10 mouse cellular contexts compared by ENCODE assay signal in genomic region chr14:78777215-78777614, GRCm38 (mm10). TPM values are rescaled to one million over a fixed set of nuclear protein-coding genes. Genes with fewer than 3 reads are reported as not detected.
A peak's percentile ranks its signal among the peaks of the same experiment; 100 is the strongest.
DNase-seq lines count a peak whose midpoint lies in the region; ATAC-seq lines count a peak whose summit lies in the region.
"Had no signal": no experiment of that assay in that cellular context is flagged by ENCODE, and none has a peak within 500 bp of the region (broad histone marks: within the 10 kb centered on the region; RNA-seq: fewer than 3 reads in every experiment).

No protein-coding gene starts in this region.

- ATAC-seq in kidney, embryonic 16.5 days (ENCODE audit: low FRiP score, low TSS enrichment): no peak
- no peak for ATAC-seq in forebrain, embryonic 13.5 days
- no peak; the same call in 1 of the 2 replicates for ATAC-seq in hindbrain, embryonic 16.5 days
- no peak for ATAC-seq in neural tube, embryonic 13.5 days (ENCODE audit: low read depth)
- no peak for ATAC-seq in monocyte, adult 5-6 weeks (replicated peaks; ENCODE audit: insufficient number of reproducible peaks, low FRiP score, low TSS enrichment, poor library complexity, severe bottlenecking)

- no peak overlapping the region for H3K27ac ChIP-seq in kidney, embryonic 16.5 days (ENCODE audit: low read length)
- no peak overlapping the region for H3K27ac ChIP-seq in forebrain, embryonic 13.5 days
- no peak overlapping the region for H3K27ac ChIP-seq in hindbrain, embryonic 16.5 days (ENCODE audit: low read depth, low read length)
- no peak overlapping the region for H3K27ac ChIP-seq in neural tube, embryonic 13.5 days (replicated peaks)

- no peak overlapping the region for H3K4me3 ChIP-seq in kidney, embryonic 16.5 days (ENCODE audit: low read length)
- H3K4me3 ChIP-seq in forebrain, embryonic 13.5 days: no peak overlapping the region
- peak overlapping the region; percentile 0; the same call in 1 of the 2 replicates for H3K4me3 ChIP-seq in hindbrain, embryonic 16.5 days (ENCODE audit: low read length)
- H3K4me3 ChIP-seq in neural tube, embryonic 13.5 days: no peak overlapping the region; the same call in 1 of the 2 replicates
- H3K4me3 ChIP-seq: megakaryocyte, embryonic 14.5 days had no signal

- H3K9ac ChIP-seq in kidney, embryonic 16.5 days (replicated peaks; ENCODE audit: low read length): no peak overlapping the region
- H3K9ac ChIP-seq in forebrain, embryonic 13.5 days: no peak overlapping the region
- H3K9ac ChIP-seq in hindbrain, embryonic 16.5 days (ENCODE audit: low read depth, low read length): no peak overlapping the region; the same call in 1 of the 2 replicates
- H3K9ac ChIP-seq in neural tube, embryonic 13.5 days: peak overlapping the region; percentile 45; the same call in 1 of the 2 replicates

- H3K9me3 ChIP-seq in kidney, embryonic 16.5 days (ENCODE audit: low read length): no peaks in the 10 kb centered on the region; the same call in 1 of the 2 replicates
- no peaks in the 10 kb centered on the region for H3K9me3 ChIP-seq in forebrain, embryonic 13.5 days (replicated peaks)
- H3K9me3 ChIP-seq in hindbrain, embryonic 16.5 days (ENCODE audit: control insufficient read depth, low read length): no peaks in the 10 kb centered on the region; the same call in 1 of the 2 replicates
- no peaks in the 10 kb centered on the region for H3K9me3 ChIP-seq in neural tube, embryonic 13.5 days
- H3K9me3 ChIP-seq: megakaryocyte, embryonic 14.5 days had no signal

- peak overlapping the region; percentile 31 for H3K4me2 ChIP-seq in kidney, embryonic 16.5 days (replicated peaks; ENCODE audit: low read depth, low read length)
- H3K4me2 ChIP-seq in forebrain, embryonic 13.5 days: peak overlapping the region; percentile 39
- H3K4me2 ChIP-seq in hindbrain, embryonic 16.5 days (ENCODE audit: low read length): peak overlapping the region; percentile 44
- peak overlapping the region; percentile 44 for H3K4me2 ChIP-seq in neural tube, embryonic 13.5 days

- WGBS in kidney, embryonic 16.5 days: 63% methylated on average over 18 of the region's 18 CpGs
- 64% methylated on average over 18 of the region's 18 CpGs for WGBS in forebrain, embryonic 13.5 days
- 33% methylated on average over 18 of the region's 18 CpGs for whole genome bisulfite sequencing in hindbrain, embryonic 16.5 days
- 55% methylated on average over 18 of the region's 18 CpGs for WGBS in neural tube, embryonic 13.5 days

- H3K27me3 ChIP-seq in kidney, embryonic 16.5 days (ENCODE audit: insufficient read depth, low read length): no peaks in the 10 kb centered on the region
- H3K27me3 ChIP-seq in forebrain, embryonic 13.5 days: no peaks in the 10 kb centered on the region
- H3K27me3 ChIP-seq in hindbrain, embryonic 16.5 days (replicated peaks; ENCODE audit: control insufficient read depth, insufficient read depth, low read length): no peaks in the 10 kb centered on the region
- no peaks in the 10 kb centered on the region for H3K27me3 ChIP-seq in neural tube, embryonic 13.5 days

- H3K36me3 ChIP-seq in kidney, embryonic 16.5 days (ENCODE audit: insufficient read depth, low read length): no peaks in the 10 kb centered on the region
- no peaks in the 10 kb centered on the region for H3K36me3 ChIP-seq in forebrain, embryonic 13.5 days (ENCODE audit: poor library complexity, severe bottlenecking)
- H3K36me3 ChIP-seq in hindbrain, embryonic 16.5 days (ENCODE audit: control insufficient read depth, insufficient read depth, low read length): no peaks in the 10 kb centered on the region
- H3K36me3 ChIP-seq in neural tube, embryonic 13.5 days: no peaks in the 10 kb centered on the region

- DNase-seq in kidney, postnatal 36 days: no peak
- no peak for DNase-seq in urinary bladder, postnatal 10 days (ENCODE audit: low spot score)
- DNase-seq: cerebellum, adult 11-12 months; gastrocnemius, postnatal 14 days had no signal

- no peaks in the 10 kb centered on the region for H3K4me1 ChIP-seq in kidney, embryonic 16.5 days (ENCODE audit: insufficient read depth, low read length)
- peaks cover 9% of the 10 kb centered on the region for H3K4me1 ChIP-seq in forebrain, embryonic 13.5 days
- peaks cover 3% of the 10 kb centered on the region for H3K4me1 ChIP-seq in hindbrain, embryonic 16.5 days (ENCODE audit: control insufficient read depth, insufficient read depth, low read depth, low read length)
- H3K4me1 ChIP-seq in neural tube, embryonic 13.5 days (replicated peaks): peaks cover 17% of the 10 kb centered on the region
- H3K4me1 ChIP-seq: megakaryocyte, embryonic 14.5 days had no signal

RNA-seq across cellular contexts. Expression of gene Dgkh, which starts 44.6 kb away (rescaled TPM):
- 1.9 and 2.1 TPM in 2 replicates for polyA plus RNA-seq in kidney, embryonic 16.5 days (2015; fragmentation: Nextera tagmentation; extraction: Ambion mirVana)
- polyA plus RNA-seq in forebrain, embryonic 13.5 days (2015; fragmentation: Nextera tagmentation; extraction: Ambion mirVana): 1.2 and 1.4 TPM in 2 replicates
- polyA plus RNA-seq in hindbrain, embryonic 16.5 days (2015; fragmentation: Nextera tagmentation; extraction: Ambion mirVana): 2.6 and 2.9 TPM in 2 replicates
- polyA plus RNA-seq in neural tube, embryonic 13.5 days (2015; fragmentation: Nextera tagmentation; extraction: Ambion mirVana): 11.8 and 16.3 TPM in 2 replicates
- 13.9 to 19.2 TPM (median 17.9 TPM) in 3 replicates for total RNA-seq in monocyte, adult 5-6 weeks (2017)
